Mouse (Mus musculus) liver, postnatal 0 days (tissue): ENCODE data around the gene Gm17535. TPM values are rescaled to one million over a fixed set of nuclear protein-coding genes. Genes with fewer than 3 reads are reported as not detected.
A peak's percentile ranks its signal among the peaks of the same experiment; 100 is the strongest.
"Not testable (repeated sequence)": the region's sequence is repeated elsewhere in the genome, so short reads cannot be mapped to it uniquely, and the experiment has no call there.

Experiments
- ATAC-seq: fragments of 200-750 bp; cut with Nextera tagmentation; 2 replicates; pipeline ENCODE4 v1.8.0; 2017; ENCODE audit warnings: mild to moderate bottlenecking, moderate library complexity
- DNase-seq: peaks from one replicate; pipeline ENCODE4 v3.0.0-alpha.2; 2016
- H3K27ac ChIP-seq: fragments of 300-500 bp; sonication (generic); 2 replicates; pipeline ENCODE4 v1.5.1; 2014; ENCODE audit warnings: antibody characterized with exemption, moderate library complexity, mild to moderate bottlenecking, low read depth
- H3K27me3 ChIP-seq: fragments of 300-500 bp; sonication (generic); 2 replicates; pipeline ENCODE4 v1.6.1; 2014; ENCODE audit warnings: low read length, control low read depth, mixed read lengths; ENCODE audit not compliant: insufficient read depth
- H3K36me3 ChIP-seq: fragments of 300-500 bp; sonication (generic); replicated peaks from 2 replicates; pipeline ENCODE4 v1.6.1; 2014; ENCODE audit warnings: mild to moderate bottlenecking, control low read depth, low read length, moderate library complexity, mixed read lengths; ENCODE audit not compliant: insufficient read depth
- H3K4me1 ChIP-seq: fragments of 300-500 bp; sonication (generic); 2 replicates; pipeline ENCODE4 v1.6.1; 2014; ENCODE audit warnings: antibody characterized with exemption, mild to moderate bottlenecking, control low read depth; ENCODE audit not compliant: insufficient read depth
- H3K4me2 ChIP-seq: fragments of 300-500 bp; sonication (generic); 2 replicates; pipeline ENCODE4 v1.6.1; 2014; ENCODE audit warnings: low read depth, mild to moderate bottlenecking, low read length, moderate library complexity, mixed read lengths
- H3K4me3 ChIP-seq: fragments of 300-500 bp; sonication (generic); 2 replicates; pipeline ENCODE4 v1.5.1; 2014; ENCODE audit warnings: low read depth, low read length
- H3K9ac ChIP-seq: fragments of 300-500 bp; sonication (generic); replicated peaks from 2 replicates; pipeline ENCODE4 v1.6.1; 2014; ENCODE audit warnings: mild to moderate bottlenecking, moderate library complexity
- H3K9me3 ChIP-seq: fragments of 300-500 bp; sonication (generic); 2 replicates; pipeline ENCODE4 v1.6.1; 2016; ENCODE audit warnings: mild to moderate bottlenecking, control low read depth, low read length, mixed read lengths
- WGBS: fragments of 180-500 bp; shearing (Covaris S2); extraction: QIAGEN DNeasy Blood & Tissue Kit; methylation state at CpG from one replicate; pipeline ENCODE4 v1.1.7; 2014; ENCODE audit not compliant: insufficient replicate concordance; 5-methylcytosine and 5-hydroxymethylcytosine counted together
- polyA plus RNA-seq: library from polyadenylated mRNA; unstranded; fragments of >200 nt; fragmentation: Nextera tagmentation; extraction: Ambion mirVana; gene quantifications from 2 replicates; pipeline ENCODE4 v1.2.1, GENCODE M21; 2015

Gene Gm17535
- polyA plus RNA-seq, 1 experiment from 2014 or later = not detected

GRCm38 (mm10) chr9:3023985-3024648 is 10.3 kb upstream of the Gm17535 start:
- H3K9ac ChIP-seq, DNase-seq, H3K27ac ChIP-seq, H3K36me3 ChIP-seq, ATAC-seq, H3K9me3 ChIP-seq, H3K4me1 ChIP-seq, H3K4me2 ChIP-seq, H3K27me3 ChIP-seq, H3K4me3 ChIP-seq: not testable (repeated sequence)
- 54% methylated on average over 15 of the region's 16 CpGs for WGBS

GRCm38 (mm10) chr9:3024912-3025467 is 9.4 kb upstream of the Gm17535 start, which contains the start of gene Gm10717:
TSS of gene Gm10717 (plus strand) at chr9:3025417.
- H3K9ac ChIP-seq, H3K27me3 ChIP-seq: not testable (repeated sequence)

GRCm38 (mm10) chr9:3025653-3026052 is 8.7 kb upstream of the Gm17535 start:
- DNase-seq, ATAC-seq, H3K4me1 ChIP-seq, H3K27ac ChIP-seq, H3K36me3 ChIP-seq, H3K9me3 ChIP-seq, H3K27me3 ChIP-seq, H3K4me3 ChIP-seq, H3K9ac ChIP-seq, H3K4me2 ChIP-seq: not testable (repeated sequence)
- 61% methylated on average over 4 of the region's 6 CpGs for WGBS

More at GRCm38 (mm10) chr9:3024912-3025467, 9.4 kb upstream of the Gm17535 start, which contains the start of gene Gm10717:
- not testable (repeated sequence) for H3K4me1 ChIP-seq, H3K4me2 ChIP-seq, H3K9me3 ChIP-seq, DNase-seq, H3K4me3 ChIP-seq, H3K27ac ChIP-seq, H3K36me3 ChIP-seq, ATAC-seq
- 69% methylated on average over 12 of the region's 12 CpGs for WGBS

- not testable (repeated sequence) for DNase-seq, H3K9me3 ChIP-seq, H3K36me3 ChIP-seq, H3K27ac ChIP-seq, H3K4me1 ChIP-seq, H3K27me3 ChIP-seq, H3K4me3 ChIP-seq, ATAC-seq, H3K9ac ChIP-seq, H3K4me2 ChIP-seq
- 61% methylated on average over 5 of the region's 5 CpGs for WGBS
Measured at GRCm38 (mm10) chr9:3026136-3026535, 8.3 kb upstream of the Gm17535 start.

- 64% methylated on average over 9 of the region's 9 CpGs for WGBS
- not testable (repeated sequence) for H3K4me1 ChIP-seq, H3K4me2 ChIP-seq, H3K9me3 ChIP-seq, H3K27ac ChIP-seq, H3K9ac ChIP-seq, DNase-seq, H3K36me3 ChIP-seq, ATAC-seq, H3K27me3 ChIP-seq, H3K4me3 ChIP-seq
Measured at GRCm38 (mm10) chr9:3026741-3027140, 7.7 kb upstream of the Gm17535 start.

GRCm38 (mm10) chr9:3027200-3027599 is 7.2 kb upstream of the Gm17535 start:
- not testable (repeated sequence) for H3K27me3 ChIP-seq, H3K4me1 ChIP-seq, H3K4me3 ChIP-seq, H3K4me2 ChIP-seq, H3K36me3 ChIP-seq, H3K9me3 ChIP-seq, H3K27ac ChIP-seq, H3K9ac ChIP-seq, ATAC-seq
- 70% methylated on average over 9 of the region's 9 CpGs for WGBS
- DNase-seq = peak; percentile 27

GRCm38 (mm10) chr9:3029276-3030000 is 5.0 kb upstream of the Gm17535 start:
- not testable (repeated sequence) for DNase-seq, H3K4me3 ChIP-seq, H3K9ac ChIP-seq, H3K4me2 ChIP-seq, H3K9me3 ChIP-seq, H3K27me3 ChIP-seq, ATAC-seq, H3K4me1 ChIP-seq, H3K27ac ChIP-seq, H3K36me3 ChIP-seq
- WGBS = 62% methylated on average over 11 of the region's 16 CpGs

GRCm38 (mm10) chr9:3030677-3031318 is 3.6 kb upstream of the Gm17535 start:
- not testable (repeated sequence) for H3K4me2 ChIP-seq, H3K27ac ChIP-seq, H3K4me1 ChIP-seq, H3K9ac ChIP-seq, H3K36me3 ChIP-seq, H3K27me3 ChIP-seq, H3K9me3 ChIP-seq, ATAC-seq, H3K4me3 ChIP-seq
- peak; percentile 65 for DNase-seq
- 81% methylated on average over 2 of the region's 10 CpGs for WGBS

GRCm38 (mm10) chr9:3036577-3036976 is 2.2 kb downstream of the Gm17535 start, which contains the start of gene Gm10715:
TSS of gene Gm10715 (plus strand) at chr9:3036877.
- not testable (repeated sequence) for H3K9me3 ChIP-seq

More at GRCm38 (mm10) chr9:3036577-3036976, 2.2 kb downstream of the Gm17535 start, which contains the start of gene Gm10715:
- H3K9ac ChIP-seq, H3K4me1 ChIP-seq, DNase-seq, H3K27ac ChIP-seq, ATAC-seq, H3K4me2 ChIP-seq, H3K27me3 ChIP-seq, H3K36me3 ChIP-seq, H3K4me3 ChIP-seq: not testable (repeated sequence)
- WGBS = 66% methylated on average over 6 of the region's 8 CpGs
